Mouse (Mus musculus): ENCODE data around the gene Tmem198.

GRCm38 (mm10) chr1:75455948-75456347 lies 23.4 kb upstream of the Tmem198 start:
- TF ChIP-seq POLR2A (IDR thresholded peaks at IDR 0.05; ENCODE audit: insufficient read length, low read depth): no peak
- no peak for TF ChIP-seq POLR2AphosphoS2 (IDR thresholded peaks at IDR 0.05; ENCODE audit: insufficient read length, low read depth)
- no peak for TF ChIP-seq TCF12 (IDR thresholded peaks at IDR 0.05; ENCODE audit: insufficient read depth, poor library complexity, severe bottlenecking)
- TF ChIP-seq MAX (IDR thresholded peaks at IDR 0.05; ENCODE audit: low read depth): no peak
